Mouse (Mus musculus): ENCODE results near the gene Gm15517. TPM values are rescaled to one million over a fixed set of nuclear protein-coding genes. Genes with fewer than 3 reads are reported as not detected.
"Not testable (repeated sequence)": the region's sequence is repeated elsewhere in the genome, so short reads cannot be mapped to it uniquely, and the experiment has no call there.

Gene Gm15517
- total RNA-seq, 2 experiments from 2014 or later = not detected

DNA sequence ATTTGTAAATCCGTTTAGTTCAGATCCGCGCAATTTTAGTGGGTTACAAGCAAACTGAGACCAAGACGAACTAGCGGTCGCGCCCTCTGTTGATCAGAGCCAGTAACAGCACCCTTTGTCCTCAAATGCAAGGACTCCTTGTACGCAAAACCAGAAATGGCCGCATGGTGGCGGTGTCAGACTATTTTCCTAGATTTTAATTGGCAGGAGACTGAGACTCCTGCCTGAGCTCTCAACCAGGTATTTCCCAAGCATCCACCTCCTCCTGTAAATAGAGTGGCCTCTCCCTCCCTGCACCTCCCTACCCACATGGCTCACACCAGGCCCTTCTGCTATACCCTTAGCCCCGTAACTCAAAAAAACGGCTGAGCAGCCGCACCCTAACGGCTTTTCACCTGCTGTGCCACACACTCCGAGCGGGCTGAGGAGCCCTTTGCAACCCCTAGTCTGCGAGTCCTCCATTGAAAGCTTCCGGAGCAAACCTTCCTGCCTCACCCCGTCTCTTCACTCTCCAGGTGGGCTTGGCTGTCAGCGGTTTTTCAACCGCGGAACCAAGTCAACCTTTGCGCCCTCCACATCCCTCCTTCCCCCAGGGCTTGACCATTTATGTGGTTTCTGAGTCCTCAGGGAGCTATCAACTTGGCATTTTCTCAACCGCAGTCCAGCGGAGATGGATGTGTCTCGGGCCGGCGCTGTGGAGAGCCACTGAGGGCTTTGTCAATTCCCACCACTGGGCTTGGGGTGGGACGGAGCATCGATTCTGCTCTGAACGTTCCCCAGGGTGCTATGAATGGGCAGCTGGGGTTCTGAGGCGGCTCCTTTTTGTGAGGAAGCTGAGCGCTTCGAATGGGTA lies 1.8 kb downstream of the Gm15517 start:
- intact Hi-C loops (cut with DNase I) = loop anchor here (1.0 to 10.0 kb wide), 3 partner anchors 52 to 224 kb away; partner anchors contain the start of gene Shank1
- DNase-seq = peak; percentile 95

GRCm38 (mm10) chr7:44268117-44268516 lies 6.9 kb downstream of the Gm15517 start:
- no peak for DNase-seq
- intact Hi-C loops (cut with DNase I) = loop anchor here (10.0 kb wide), 1 partner anchor 47 kb away; the partner anchor contains the start of gene Shank1

DNA sequence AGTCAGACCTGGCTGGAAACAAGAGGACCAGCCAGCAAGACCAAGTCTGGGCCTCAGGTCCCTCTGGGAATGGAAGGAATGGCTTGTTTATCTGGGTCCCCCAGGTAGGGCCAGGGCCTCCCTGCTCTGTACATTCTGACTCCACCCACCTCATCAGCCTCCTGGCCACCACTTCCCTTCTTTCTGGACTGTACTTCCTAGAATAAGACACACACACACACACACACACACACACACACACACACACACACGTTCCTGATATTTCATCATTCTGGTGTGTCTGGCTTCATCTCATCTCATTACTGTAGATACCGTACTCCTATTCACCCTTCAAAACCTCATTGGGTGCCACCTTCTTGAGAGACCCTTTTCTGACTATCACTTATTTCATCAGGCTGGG lies 8.2 kb downstream of the Gm15517 start:
- intact Hi-C loops (cut with DNase I) = loop anchor here (10.0 kb wide), 1 partner anchor 45 kb away; the partner anchor contains the start of gene Shank1
- no peak for DNase-seq

DNA sequence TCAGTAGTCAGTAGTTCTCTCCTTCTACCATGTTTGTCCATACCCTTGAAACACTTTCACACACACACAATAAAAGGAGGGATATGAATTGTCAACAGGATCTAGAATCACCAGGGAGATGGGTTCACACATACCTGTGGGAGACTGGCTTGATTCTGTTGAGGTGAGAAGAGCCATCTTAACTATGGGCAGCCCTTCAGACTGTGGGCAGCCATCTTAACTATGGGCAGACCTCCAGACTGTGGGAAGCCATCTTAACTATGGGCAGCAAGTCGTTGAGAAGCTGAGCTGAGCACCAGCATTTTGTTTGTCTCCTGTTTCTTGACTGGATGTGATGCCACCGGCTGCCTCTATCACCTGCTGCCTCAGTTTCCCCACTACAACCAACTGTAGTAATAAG lies 10.1 kb downstream of the Gm15517 start:
- DNase-seq = peak; percentile 34

GRCm38 (mm10) chr7:44272546-44272945 lies 11.3 kb downstream of the Gm15517 start:
- DNase-seq = no peak
- intact Hi-C loops (cut with DNase I) = no loop called here

More for the DNA sequence above, 10.1 kb downstream of the Gm15517 start:
- intact Hi-C loops (cut with DNase I) = no loop called here

DNA sequence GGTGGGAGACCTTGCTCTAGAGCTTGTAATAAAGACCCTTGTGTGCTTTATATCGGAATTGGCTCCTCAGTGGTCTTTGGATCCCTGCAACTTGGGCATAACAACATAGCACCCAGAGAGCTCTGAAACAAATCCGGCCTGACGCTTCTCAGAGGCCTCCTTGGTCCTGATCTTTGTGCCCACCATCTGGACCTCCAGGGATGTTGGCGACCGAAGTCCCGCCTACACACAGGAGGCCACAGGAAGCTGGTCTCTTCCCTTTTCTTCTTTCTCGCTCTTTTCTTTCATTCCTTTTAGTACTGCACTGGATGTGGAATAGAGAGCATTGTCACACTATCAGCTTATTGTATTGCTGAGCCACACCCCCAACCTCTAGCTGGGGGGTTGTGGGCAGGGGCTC lies 12.2 kb downstream of the Gm15517 start:
- no peak for DNase-seq
- intact Hi-C loops (cut with DNase I) = no loop called here

- intact Hi-C loops (cut with DNase I) = no loop called here
- no peak for DNase-seq
Observed at GRCm38 (mm10) chr7:44274096-44274495, 12.8 kb downstream of the Gm15517 start.

GRCm38 (mm10) chr7:44275546-44275945 lies 14.3 kb downstream of the Gm15517 start:
- DNase-seq = no peak
- intact Hi-C loops (cut with DNase I) = no loop called here

DNA sequence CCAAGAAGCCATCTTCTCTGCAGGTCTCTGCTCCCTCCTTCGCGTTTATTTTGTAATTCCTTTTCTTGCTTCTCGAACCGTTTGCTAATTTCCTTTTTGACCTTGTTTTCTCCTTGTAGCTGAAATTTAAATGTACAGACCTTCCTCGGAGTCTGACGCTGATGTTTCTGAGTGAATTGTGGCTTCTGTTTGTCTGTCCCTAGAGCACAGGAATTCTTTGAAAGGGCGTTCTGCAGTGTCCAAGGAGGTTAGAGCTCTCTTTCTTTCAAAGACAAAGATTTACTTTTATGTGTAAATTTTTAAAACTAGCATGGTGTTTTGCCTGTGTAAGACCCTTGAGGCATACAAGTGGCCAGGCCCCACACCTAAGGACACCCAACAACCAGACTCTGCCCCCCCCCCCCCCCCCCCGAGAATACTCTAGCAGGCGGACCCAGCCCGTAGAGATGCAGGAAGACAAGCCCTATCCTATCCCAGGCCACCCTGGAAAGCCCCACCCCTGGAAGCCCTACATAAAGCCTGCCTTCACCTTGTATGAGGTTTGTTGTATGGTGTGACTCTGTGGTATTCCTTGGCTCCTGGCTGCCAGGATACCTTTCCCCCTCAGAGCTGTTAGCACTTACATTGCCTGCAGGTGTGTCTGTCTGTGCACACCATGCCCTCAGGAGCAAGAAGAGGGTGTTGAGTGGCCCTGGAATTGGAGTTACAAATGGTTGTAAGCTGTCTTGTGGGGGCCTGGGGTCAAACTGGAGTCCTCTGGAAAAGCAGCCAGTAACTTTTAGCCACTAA lies 15.4 kb downstream of the Gm15517 start:
- DNase-seq = no peak
- intact Hi-C loops (cut with DNase I) = no loop called here

DNA sequence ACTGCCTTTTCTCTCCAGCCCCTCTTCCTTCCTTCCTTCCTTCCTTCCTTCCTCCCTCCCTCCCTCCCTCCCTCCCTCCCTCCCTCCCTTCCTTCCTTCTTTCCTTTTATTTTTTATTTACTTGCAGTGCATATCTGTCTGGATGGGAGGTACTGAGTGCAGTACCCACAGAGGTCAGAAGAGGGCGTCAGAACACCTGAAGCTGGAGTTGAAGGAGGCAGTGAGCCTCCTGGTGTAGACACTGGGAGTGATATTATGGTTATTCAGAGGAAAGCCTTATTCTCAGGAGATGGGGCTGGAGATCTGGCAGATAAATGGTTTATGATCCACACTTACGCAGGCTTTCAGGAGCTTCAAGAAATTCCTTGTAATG lies 16.0 kb downstream of the Gm15517 start:
- peak; percentile 64 for DNase-seq

DNA sequence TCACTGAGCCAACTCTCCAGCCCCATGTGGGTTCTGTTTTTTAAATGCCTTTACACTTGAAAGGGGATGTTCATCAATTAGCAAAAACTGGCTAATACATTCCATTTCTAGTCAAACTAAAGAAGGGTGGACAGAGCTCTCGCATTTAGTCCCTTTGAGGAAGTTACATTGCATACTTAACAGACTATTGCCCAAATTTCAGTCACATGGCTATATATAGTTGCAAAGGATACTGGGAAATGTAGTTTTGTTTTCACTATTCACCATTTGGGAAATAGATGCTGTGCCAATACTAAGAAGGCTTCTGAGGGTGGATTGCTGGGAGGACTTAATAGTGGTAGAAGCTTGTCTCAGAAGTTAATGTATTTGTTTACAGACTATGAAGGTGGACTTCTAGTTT lies 19.7 kb downstream of the Gm15517 start:
- intact Hi-C loops (cut with DNase I) = no loop called here
- no peak for DNase-seq

More for the DNA sequence above, 16.0 kb downstream of the Gm15517 start:
- intact Hi-C loops (cut with DNase I) = no loop called here

GRCm38 (mm10) chr7:44281586-44281985 lies 20.3 kb downstream of the Gm15517 start:
- DNase-seq = no peak
- intact Hi-C loops (cut with DNase I) = no loop called here

DNA sequence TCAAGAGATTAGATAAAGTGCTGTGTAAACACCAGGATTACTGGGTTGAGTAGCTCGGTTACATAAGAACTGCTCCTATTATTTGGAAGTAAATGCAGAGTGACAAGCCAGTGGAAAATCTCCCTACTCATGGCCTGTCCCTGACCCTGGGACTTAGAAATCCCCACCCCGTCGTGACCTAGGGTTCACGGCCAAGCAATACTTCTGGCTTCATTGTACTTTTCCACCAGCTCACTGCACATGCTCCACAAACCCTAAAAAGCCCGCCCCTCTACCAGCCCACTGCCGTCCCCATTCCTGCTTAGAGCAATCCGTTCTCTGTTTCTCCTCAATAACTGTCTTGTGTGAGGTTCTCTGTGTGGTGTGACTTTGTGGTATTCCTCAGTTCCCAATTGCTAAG lies 26.5 kb downstream of the Gm15517 start:
- no peak for DNase-seq
- intact Hi-C loops (cut with DNase I) = no loop called here

DNA sequence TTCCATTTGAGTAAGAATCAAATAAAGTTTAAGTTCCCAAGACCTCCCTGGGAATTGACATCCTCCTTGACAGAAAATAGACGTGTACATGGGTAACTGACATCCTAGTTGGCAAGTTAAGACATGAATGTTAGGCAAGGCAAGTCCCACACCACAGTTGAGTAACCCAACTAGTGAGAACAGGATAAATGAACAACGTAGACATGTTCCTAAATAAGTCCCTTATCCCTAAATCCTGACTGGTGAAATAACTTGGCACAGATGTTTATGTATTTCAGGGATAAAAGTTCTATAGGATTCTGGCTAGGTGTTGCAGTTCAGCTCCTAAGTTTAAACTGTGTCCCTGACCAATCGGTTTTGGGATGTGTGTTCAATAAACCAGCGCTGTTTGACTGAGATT lies 29.7 kb downstream of the Gm15517 start:
- intact Hi-C loops (cut with DNase I) = no loop called here
- no peak for DNase-seq

DNA sequence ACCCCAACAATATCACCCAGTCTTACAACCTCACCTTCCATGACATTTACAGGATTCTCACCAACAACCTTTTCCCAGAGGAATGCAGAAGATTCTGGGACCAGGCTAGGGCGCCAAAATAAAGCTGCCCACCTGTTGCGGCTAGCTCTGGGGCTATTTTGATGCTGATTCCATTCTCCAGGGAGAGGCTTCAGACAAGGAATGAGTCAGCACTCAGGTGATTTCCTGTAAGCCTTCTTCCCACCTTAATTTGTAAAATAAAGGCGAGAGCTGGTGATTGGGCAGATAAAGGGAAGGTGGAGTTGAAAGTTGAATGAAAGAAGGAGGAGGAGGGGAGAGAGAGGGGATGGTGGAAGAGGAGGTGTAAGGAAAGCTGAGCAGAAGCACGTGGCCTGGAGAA lies 30.2 kb downstream of the Gm15517 start:
- no peak for DNase-seq
- intact Hi-C loops (cut with DNase I) = no loop called here

- intact Hi-C loops (cut with DNase I); DNase-seq: not testable (repeated sequence)
Observed at GRCm38 (mm10) chr7:44297501-44297900, 36.3 kb downstream of the Gm15517 start.

DNA sequence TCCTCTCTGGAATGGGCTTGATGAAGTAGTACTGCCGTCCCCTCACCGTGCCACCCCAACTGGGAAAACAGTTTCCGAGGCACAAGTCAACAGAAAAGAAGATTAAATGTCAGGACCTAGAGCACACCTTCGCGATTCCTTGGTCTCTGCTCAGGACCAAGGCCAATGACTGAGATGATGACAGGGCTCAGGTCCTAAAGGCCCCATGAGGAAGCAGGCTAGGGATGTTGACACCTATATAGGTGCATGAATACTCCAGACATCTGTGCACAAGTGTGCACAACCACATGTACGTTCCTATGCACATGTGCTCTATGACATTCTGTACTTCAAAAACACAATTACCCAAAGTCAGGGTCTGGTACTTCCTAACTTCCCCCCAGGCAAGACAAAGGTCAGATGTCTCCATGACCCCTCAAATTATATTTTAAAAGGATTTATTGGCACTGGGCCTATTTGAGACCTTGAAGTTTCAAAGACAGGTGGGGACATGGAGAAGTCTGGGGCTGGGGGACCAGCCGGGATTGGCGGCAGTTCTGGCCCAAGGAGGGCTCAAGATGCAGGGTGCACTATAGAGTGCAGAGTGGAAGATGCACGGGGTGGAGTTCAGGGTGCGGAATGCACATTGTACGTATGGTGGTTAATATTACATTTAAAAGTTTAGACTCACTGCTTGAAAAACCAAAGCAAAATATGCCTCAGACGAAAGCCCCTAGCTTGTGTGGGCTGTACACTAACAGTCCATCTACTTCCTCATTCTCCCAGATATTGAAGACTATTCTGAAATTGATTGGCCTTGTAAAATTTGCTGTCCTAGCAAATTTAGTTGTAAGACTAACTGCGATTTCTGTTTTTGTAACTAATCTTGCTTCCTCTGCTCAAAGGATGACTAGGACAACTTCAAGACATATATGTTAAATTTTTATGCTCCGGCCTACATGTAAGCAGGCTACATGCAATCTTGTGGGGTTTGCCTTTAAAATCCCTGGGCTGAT lies 42.4 kb downstream of the Gm15517 start:
- no peak for DNase-seq
- intact Hi-C loops (cut with DNase I) = no loop called here

- intact Hi-C loops (cut with DNase I) = no loop called here
- DNase-seq = no peak
Observed at GRCm38 (mm10) chr7:44304463-44304774, 43.2 kb downstream of the Gm15517 start.

DNA sequence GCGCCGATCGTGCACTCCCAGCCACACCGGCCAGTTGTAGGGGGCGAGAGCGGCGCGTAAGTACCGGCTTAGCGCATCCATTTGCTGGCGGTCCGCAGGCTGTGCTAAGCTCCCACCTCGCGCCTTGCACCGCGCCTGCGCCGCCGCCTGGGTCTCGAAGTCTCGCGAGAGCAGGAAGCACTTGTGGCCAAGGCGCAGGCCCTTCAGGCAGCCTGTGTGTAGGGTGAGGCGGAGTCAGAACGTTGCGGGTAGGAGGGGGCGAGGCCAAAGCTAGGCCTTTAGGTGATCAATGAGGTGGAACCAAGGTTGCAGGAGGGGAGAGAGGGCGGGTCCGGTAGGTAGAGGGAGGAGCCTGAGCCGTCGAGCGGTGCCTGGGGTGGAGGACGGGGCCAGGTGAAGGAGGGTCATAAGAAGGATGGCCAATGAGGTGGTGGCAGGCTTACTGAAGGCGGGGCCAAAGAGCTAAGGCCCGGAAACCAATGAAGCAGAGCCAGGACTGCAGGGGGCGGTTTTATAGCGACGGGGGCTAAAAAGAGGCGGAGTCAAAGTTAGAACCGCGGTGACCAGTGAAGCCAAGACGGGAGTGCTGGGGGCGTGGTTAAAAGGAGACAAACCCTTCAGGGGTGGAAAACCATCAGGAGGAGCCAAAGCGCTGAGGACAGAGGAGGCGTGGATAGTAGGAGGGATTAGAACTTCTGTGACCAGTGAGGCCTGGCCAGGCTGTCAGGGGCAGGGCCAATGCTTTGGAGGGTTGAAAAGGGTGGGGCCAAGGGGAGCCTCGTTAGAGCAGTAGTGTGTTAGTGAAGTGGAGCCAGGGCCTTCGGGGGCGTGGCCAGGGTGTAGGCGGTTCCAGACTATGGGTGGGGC lies 43.8 kb downstream of the Gm15517 start:
- peak; percentile 98 for DNase-seq
- intact Hi-C loops (cut with DNase I) = no loop called here

GRCm38 (mm10) chr7:44305686-44306085 lies 44.4 kb downstream of the Gm15517 start:
- intact Hi-C loops (cut with DNase I) = no loop called here
- DNase-seq = peak; percentile 16

Data from left cerebral cortex, postnatal 4 days (tissue).